Mouse (Mus musculus) forebrain, postnatal 0 days (tissue): ENCODE measurements around the gene Icam2. TPM values are rescaled to one million over a fixed set of nuclear protein-coding genes. Genes with fewer than 3 reads are reported as not detected.
"Not testable (repeated sequence)": the region's sequence is repeated elsewhere in the genome, so short reads cannot be mapped to it uniquely, and the experiment has no call there.

Experiments used
- ATAC-seq: fragments of 200-750 bp; cut with Nextera tagmentation; 2 replicates; pipeline ENCODE4 v1.8.0; 2017; ENCODE audit warnings: mild to moderate bottlenecking, moderate library complexity
- DNase-seq: peaks from one replicate; pipeline ENCODE4 v3.0.0-alpha.2; 2015
- H3K27ac ChIP-seq: fragments of 300-500 bp; sonication (generic); 2 replicates; pipeline ENCODE4 v1.5.1; 2014; ENCODE audit warnings: low read depth, mild to moderate bottlenecking, antibody characterized with exemption, low read length, moderate library complexity, mixed read lengths
- H3K27me3 ChIP-seq: fragments of 300-500 bp; sonication (generic); 2 replicates; pipeline ENCODE4 v1.6.1; 2014; ENCODE audit warnings: mild to moderate bottlenecking, low read length, mixed read lengths; ENCODE audit not compliant: insufficient read depth
- H3K36me3 ChIP-seq: fragments of 300-500 bp; sonication (generic); 2 replicates; pipeline ENCODE4 v1.6.1; 2014; ENCODE audit warnings: mild to moderate bottlenecking, moderate library complexity; ENCODE audit not compliant: insufficient read depth
- H3K4me1 ChIP-seq: fragments of 300-500 bp; sonication (generic); 2 replicates; pipeline ENCODE4 v1.6.1; 2014; ENCODE audit warnings: antibody characterized with exemption; ENCODE audit not compliant: insufficient read depth
- H3K4me2 ChIP-seq: fragments of 300-500 bp; sonication (generic); 2 replicates; pipeline ENCODE4 v1.6.1; 2014; ENCODE audit warnings: low read depth, mild to moderate bottlenecking, moderate library complexity
- H3K4me3 ChIP-seq: fragments of 300-500 bp; sonication (generic); 2 replicates; pipeline ENCODE4 v1.5.1; 2014; ENCODE audit warnings: low read depth, low read length, mixed read lengths
- H3K9ac ChIP-seq: fragments of 300-500 bp; sonication (generic); 2 replicates; pipeline ENCODE4 v1.6.1; 2014; ENCODE audit warnings: mild to moderate bottlenecking
- H3K9me3 ChIP-seq: fragments of 300-500 bp; sonication (generic); 2 replicates; pipeline ENCODE4 v1.6.1; 2016; ENCODE audit warnings: low read length
- CTCF ChIP-seq: sonication (generic); IDR thresholded peaks from 2 replicates; pipeline ENCODE4 v1.5.1; 2016; ENCODE audit warnings: antibody characterized with exemption, control low read depth, low read depth
- WGBS: fragments of 180-500 bp; shearing (Covaris S2); extraction: QIAGEN DNeasy Blood & Tissue Kit; methylation state at CpG from one replicate; pipeline ENCODE4 v1.1.7; 2014; 5-methylcytosine and 5-hydroxymethylcytosine counted together
- polyA plus RNA-seq: library from polyadenylated mRNA; unstranded; fragments of >200 nt; fragmentation: Nextera tagmentation; extraction: Ambion mirVana; gene quantifications from 2 replicates; pipeline ENCODE4 v1.2.1, GENCODE M21; 2015
- total RNA-seq: library from RNA; depleted of rRNA; stranded (reverse); fragments of >200 nt; gene quantifications from 2 replicates; pipeline ENCODE4 v1.2.3, GENCODE M21; 2014

The Icam2 gene
- total and polyA plus RNA-seq, 2 experiments from 2014 or later: 7.0 to 8.3 TPM

DNA sequence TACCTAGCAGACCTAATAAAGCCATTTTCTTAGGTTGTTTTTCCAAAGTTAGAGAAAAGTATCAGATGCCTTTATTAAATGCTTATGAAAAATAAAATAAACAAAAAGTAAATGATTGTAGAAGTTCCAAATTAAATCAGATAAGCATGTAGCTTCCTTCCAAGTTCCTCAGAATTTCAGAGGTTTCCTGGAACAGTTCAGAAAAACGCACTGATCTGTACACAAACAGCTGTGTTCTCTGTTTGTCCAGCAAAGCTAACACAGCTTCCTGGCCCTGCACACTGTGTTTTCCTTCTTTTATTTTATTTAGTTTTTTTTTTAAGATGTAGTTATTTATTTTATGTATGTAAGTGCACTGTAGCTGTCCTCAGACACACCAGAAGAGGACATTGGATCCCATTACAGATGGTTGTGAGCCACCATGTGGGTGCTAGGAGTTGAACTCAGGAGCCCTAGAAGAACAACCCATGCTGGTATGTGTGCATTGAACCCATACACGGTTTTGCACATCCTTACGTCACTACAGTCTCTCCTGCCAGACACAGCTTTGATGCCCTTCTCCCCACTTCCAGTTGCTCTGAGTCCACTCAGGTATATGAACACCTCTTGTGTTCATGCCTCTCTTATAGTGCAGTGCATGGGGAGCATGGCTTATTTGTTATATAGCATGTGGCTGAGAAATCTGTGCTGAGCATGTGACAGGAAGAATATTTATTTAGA, 24.9 kb upstream of the Icam2 start:
- no peak overlapping the region for H3K4me2 ChIP-seq
- H3K27ac ChIP-seq: no peak overlapping the region
- no peaks in the 10 kb centered on the region for H3K4me1 ChIP-seq
- no peak overlapping the region for H3K9ac ChIP-seq
- ATAC-seq (no peak), DNase-seq (no peak)
- H3K27me3 ChIP-seq: no peaks in the 10 kb centered on the region
- no peak overlapping the region for H3K4me3 ChIP-seq
- H3K9me3 ChIP-seq: no peaks in the 10 kb centered on the region
- 89% methylated on average over 3 of the region's 3 CpGs for WGBS
- TF ChIP-seq CTCF: no peak
- peaks cover 20% of the 10 kb centered on the region for H3K36me3 ChIP-seq

DNA sequence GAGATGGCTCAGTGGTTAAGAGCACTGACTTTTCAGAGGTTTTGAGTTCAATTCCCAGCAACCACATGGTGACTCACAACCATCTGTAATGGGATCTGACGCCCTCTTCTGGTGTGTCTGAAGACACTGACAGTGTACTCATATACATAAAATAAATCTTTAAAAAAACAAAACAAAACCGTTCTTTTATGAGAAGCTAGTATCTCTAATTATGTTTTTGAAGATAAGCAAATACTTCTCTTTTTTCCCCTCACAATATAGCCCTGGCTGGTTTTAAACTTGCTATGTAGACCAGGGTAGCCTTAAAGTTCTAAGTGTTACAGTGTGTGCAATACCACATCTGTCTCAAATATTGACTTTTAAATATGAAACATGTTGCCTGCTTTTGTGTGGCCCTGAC, 23.3 kb upstream of the Icam2 start:
- Histone ChIP-seq H3K9me3 (no peaks in the 10 kb centered on the region), H3K9ac (no peak overlapping the region), H3K4me3 (no peak overlapping the region), H3K27ac (no peak overlapping the region), H3K4me2 (no peak overlapping the region), H3K4me1 (no peaks in the 10 kb centered on the region), H3K27me3 (no peaks in the 10 kb centered on the region), H3K36me3 (peaks cover 34% of the 10 kb centered on the region)
- 89% methylated on average over 2 of the region's 2 CpGs for WGBS
- no peak for TF ChIP-seq CTCF
- DNase-seq: no peak
- ATAC-seq: no peak

DNA sequence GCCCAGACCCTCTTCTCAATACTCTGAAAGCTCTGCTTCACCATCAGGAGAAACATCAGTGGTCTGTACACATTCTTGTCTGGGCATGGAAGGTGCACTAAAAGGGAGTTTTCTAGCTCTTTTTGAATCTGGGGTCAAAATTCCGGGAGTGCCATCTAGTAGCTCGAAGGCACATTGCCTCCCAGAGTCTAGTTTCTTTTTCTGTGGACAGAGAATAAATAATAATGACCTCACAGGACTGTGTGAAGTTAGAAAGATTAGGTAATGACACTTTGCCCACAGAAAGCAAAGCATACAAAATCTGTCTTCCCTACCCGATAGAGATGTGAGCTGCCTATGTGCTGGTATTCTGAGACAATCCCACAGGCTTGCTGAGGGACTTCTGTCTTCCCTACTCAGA, 22.6 kb upstream of the Icam2 start:
- Histone ChIP-seq H3K27me3 (no peaks in the 10 kb centered on the region), H3K9me3 (no peaks in the 10 kb centered on the region), H3K36me3 (peaks cover 41% of the 10 kb centered on the region), H3K4me3 (no peak overlapping the region), H3K9ac (no peak overlapping the region), H3K4me2 (no peak overlapping the region), H3K27ac (no peak overlapping the region), H3K4me1 (no peaks in the 10 kb centered on the region)
- DNase-seq (no peak), ATAC-seq (no peak)
- 90% methylated on average over 3 of the region's 3 CpGs for WGBS
- no peak for TF ChIP-seq CTCF

DNA sequence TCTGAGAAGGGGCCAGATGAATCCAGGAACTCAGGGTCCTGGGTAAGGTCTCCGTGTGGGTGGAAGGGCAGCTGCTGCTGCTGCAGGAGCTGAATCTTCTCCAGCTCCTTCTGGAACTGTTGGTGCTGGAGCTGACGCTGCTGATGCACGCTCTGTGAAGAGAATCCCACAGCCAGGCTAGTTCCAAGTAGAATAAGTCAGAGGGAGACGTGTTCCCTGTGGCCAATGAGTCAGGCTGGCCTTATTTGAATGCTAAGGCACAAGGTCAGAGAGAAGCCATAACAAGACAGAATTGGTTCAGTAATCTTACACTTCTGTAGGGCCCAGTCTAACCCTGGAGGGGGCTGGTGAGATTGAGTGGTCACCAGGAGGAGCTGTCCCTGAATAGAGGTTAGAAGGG, 22.1 kb upstream of the Icam2 start:
- Histone ChIP-seq H3K4me3 (no peak overlapping the region), H3K27me3 (no peaks in the 10 kb centered on the region), H3K27ac (no peak overlapping the region), H3K9ac (no peak overlapping the region), H3K36me3 (peaks cover 46% of the 10 kb centered on the region), H3K4me1 (no peaks in the 10 kb centered on the region), H3K4me2 (no peak overlapping the region), H3K9me3 (no peaks in the 10 kb centered on the region)
- ATAC-seq (no peak), DNase-seq (no peak)
- TF ChIP-seq CTCF: no peak
- WGBS: 80% methylated on average over 4 of the region's 4 CpGs

DNA sequence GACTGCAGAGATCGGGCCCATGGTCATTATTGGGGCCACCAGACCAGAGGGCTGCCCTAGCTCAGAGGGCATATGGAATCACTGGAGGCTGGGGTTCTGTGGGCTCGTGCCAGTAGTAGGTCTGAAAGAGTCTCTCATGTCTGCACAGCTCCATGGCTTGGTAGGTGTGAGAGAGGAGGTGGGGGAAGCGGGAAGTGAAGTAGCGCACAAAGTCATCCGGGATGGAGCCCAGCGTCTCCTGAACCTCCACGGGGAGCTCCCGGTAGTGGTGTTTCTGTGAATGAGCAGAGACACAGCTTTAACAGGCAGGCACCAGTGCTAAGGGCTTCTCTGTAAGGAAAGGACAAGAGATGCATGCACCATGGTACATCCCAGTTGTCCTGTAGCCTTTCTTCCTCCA, 10.6 kb upstream of the Icam2 start:
- H3K27me3 ChIP-seq: no peaks in the 10 kb centered on the region
- DNase-seq: no peak
- H3K9ac ChIP-seq: no peak overlapping the region
- WGBS: 94% methylated on average over 8 of the region's 8 CpGs
- no peak for ATAC-seq
- H3K4me3 ChIP-seq: no peak overlapping the region
- no peak for TF ChIP-seq CTCF
- no peaks in the 10 kb centered on the region for H3K4me1 ChIP-seq
- no peaks in the 10 kb centered on the region for H3K9me3 ChIP-seq
- H3K27ac ChIP-seq: no peak overlapping the region
- H3K36me3 ChIP-seq: peaks cover 39% of the 10 kb centered on the region
- no peak overlapping the region for H3K4me2 ChIP-seq

DNA sequence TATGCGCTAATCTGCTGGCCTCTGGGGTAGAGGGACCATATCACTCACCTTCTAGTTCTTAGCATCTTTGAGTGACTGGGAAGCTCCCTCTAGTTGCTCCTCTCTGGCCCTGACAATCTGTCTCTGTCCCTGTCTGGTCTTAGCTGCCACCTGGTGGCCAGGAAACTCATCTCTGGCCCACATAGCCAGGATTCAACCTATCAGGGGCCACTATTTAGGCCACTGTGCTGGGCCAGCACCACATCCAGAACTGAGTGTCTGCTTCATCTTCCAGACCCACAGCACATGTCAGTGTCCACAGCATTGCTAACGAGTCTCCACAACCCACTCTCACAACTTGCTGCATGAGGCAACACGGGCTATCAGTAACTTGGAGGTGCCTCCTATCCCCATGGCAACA, 9.8 kb upstream of the Icam2 start:
- Histone ChIP-seq H3K4me2 (no peak overlapping the region), H3K4me3 (no peak overlapping the region), H3K27me3 (no peaks in the 10 kb centered on the region), H3K9ac (no peak overlapping the region), H3K27ac (no peak overlapping the region), H3K4me1 (no peaks in the 10 kb centered on the region), H3K9me3 (no peaks in the 10 kb centered on the region), H3K36me3 (peaks cover 32% of the 10 kb centered on the region)
- peak; percentile 47 for TF ChIP-seq CTCF
- WGBS: 85% methylated on average over 3 of the region's 3 CpGs
- DNase-seq (peak; percentile 1), ATAC-seq (no peak)

DNA sequence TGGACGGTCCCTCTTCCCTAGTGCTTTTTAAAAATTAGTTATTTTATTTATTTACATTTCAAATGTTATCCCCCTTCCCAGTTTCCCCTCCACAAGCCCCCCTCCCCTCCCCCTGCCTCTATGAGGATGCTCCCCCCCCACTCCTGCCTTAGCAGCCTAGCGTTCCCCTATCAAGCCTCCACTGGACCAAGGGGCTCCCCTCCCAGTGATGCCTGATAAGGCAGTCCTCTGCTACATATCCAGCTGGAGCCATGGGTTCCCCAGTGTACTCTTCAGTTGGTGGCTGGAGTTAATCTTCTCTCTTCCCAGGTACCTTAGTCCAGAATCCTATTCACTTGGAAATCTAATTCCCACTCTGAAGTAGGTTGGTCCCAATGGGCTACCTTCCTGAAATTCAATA, 6.2 kb upstream of the Icam2 start:
- ATAC-seq, H3K4me2 ChIP-seq: not testable (repeated sequence)

More for the DNA sequence above, 6.2 kb upstream of the Icam2 start:
- not testable (repeated sequence) for H3K9me3 ChIP-seq, DNase-seq, H3K9ac ChIP-seq, H3K4me3 ChIP-seq, H3K4me1 ChIP-seq, H3K27me3 ChIP-seq, H3K27ac ChIP-seq
- WGBS: 78% methylated on average over 2 of the region's 2 CpGs
- peaks cover 16% of the 10 kb centered on the region for H3K36me3 ChIP-seq
